Mouse (Mus musculus) megakaryocyte-erythroid progenitor cell, adult 5-6 weeks (primary cell): ENCODE measurements at regions not wholly inside any gene's neighbourhood (a gene's known extent, or its start where the extent isn't known, plus 50 kb on each side); places are given as distances from the start of the nearest gene placed in this dataset.

Experiments used
- ATAC-seq: replicated peaks from 2 replicates; pipeline ENCODE4 v1.8.0; 2016; ENCODE audit warnings: mild to moderate bottlenecking, inconsistent platforms; ENCODE audit not compliant: severe bottlenecking, poor library complexity, low FRiP score, low TSS enrichment

DNA sequence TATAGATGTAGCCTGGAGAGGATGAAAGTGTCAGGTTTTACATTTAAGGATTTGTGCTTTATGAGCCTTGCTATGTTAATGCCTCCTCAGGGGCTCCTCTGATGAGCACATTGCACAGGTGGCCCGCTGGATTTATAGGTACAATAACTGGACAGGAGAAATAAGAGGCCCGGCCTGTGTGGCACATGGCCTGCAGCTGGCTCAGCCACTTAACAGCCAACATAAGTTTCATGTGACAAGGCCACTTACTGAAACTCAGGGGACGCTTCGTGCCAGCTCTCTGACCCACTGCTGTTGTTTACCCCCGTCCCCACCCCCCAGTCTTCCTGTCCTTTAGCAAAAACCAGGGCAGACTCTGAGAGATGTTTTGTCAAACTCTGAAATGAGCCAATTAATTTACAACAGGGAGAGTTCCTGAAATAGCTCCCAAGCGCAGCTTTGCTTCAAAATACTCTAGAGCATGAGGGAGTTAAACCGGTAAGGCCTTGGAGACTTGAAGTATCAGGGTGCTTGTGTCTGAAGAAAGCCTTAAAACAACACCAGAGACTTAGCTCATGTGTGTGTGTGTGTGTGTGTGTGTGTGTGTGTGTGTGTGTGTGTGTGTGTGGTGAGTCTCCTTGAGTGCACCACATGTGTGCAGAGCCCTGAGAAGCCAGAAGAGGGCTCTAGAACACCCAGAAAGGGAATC, 285.2 kb upstream of the Fam241a start:
- no peak for ATAC-seq

DNA sequence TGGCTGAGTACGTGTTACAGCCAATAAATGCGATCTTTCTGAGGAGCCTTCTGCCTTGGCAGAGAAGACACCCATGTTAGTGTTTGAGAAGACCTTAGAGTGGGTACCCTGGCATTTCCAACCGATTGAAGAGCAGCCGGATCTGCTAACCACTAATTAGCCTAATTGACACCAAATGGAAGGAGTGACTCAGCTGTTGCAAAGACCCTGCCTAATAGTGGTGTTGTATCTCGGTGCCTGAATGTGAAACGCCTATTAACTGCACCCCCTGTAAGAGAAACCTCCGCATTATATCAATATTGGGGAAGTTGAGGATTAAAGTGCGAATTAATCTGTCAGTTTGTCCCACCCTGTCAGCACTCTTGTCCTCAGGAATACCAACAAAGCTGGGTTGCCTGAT, 253.1 kb upstream of the Fam241a start:
- no peak for ATAC-seq

DNA sequence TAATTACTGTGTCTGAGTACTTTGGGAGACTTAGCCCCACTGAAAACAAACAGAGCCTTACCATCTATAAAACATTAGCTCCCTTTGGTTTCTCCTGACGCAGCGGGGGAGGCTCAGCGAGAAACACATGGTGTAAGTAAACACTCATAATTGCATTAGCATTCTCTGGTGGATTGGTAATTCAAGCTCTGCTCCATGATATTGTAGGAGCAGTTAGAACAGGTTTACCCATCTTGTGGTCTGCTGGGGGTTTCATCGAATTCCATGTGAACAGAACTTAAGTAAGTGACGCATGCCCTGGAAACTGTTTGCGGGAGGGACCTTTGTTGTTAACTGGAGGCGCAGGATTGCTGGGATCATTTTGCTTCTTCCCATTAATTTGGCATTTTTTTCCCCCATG, 249.2 kb upstream of the Fam241a start:
- ATAC-seq, result no peak

DNA sequence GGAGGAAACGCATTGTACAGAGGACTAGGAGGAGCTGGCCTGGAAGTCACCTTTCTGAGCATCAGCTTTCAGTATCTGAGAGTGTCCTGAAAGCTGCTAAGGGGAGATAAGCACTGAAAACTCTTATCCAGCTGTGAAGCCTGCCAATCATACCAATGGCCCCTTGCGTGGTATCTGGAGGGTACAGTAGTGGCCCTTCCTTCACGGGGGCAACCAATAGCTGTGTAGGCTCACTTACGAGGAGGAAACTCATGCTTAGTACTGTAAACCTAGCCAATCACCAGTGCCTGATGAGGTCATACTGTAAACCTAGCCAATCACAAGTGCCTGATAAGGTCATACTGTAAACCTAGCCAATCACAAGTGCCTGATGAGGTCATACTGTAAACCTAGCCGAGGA, 231.7 kb upstream of the Fam241a start:
- ATAC-seq, result no peak; the same call in 1 of the 2 replicates

DNA sequence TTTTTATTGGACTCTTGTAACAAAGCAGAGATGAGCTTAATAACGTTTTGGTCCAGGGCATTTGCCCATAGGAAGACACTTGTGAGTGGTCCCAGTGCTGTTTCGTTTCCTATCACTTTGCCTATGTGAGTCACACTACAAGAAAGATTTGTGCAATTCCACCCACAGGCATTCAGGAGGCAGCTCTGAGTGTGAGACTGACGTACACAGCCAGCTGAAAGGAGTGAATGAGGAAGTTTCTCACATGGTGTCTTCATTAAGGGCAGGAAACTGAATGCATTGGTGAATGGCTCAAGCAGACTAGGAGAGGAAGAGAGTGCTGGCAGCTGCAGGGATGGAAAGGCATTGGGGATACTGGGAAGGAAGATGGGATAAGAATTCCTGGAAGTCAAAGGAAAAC, 230.5 kb upstream of the Fam241a start:
- ATAC-seq, result no peak

DNA sequence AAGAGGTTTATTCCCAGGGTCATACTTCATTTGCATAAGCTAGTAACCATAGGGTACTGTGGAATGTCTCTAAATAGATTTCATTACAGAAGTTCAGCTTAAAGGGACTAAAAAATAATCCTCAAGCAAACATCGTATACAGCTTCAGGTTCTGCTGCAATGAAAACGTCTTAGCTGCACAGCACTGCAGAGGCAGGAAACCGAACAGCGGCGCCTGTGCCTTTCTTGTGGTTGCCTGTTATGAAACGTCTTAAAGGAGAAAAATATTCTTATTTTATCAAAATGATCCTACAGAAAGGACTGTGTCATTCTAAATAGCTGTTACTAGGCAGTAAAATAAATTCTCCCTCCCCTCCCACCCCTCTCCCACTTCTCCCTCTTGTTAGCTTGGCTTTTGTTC, 226.0 kb upstream of the Fam241a start:
- ATAC-seq, result no peak

DNA sequence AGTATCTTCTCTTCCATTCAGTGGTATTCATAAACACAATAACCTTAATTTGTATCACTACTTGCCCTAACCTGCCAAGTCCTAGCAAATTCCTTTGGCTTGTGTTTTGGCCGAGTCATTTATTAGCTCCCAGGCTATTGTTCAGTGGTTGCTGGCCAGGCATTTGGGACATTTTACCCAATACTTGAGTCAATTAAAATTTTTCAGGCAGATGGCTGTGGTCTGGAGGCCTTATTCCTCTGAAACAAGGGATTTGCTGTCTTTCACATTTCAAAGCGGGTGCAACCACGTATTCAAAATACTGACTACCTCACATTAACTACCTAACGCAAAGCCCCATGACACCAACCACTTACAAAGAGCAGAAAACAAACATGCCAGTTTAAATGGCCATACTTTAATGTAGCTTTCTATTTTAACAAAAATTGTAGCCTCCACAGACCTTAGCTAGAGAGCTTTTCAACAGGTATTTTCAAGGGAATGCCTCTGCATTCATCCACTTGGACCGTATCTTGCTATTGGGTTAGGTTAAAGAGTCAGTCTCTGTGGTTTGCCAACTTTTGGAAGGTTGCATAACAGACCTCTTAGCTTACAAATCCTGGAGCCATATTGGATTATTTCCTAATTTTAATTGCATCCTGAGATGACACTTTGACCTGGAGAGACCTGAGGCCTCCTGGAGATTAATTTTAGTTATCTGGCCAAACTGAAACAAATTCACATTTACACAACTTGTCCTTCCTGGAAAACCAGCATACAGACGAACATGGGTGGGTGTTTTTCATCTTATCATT, 224.7 kb upstream of the Fam241a start:
- no peak for ATAC-seq

DNA sequence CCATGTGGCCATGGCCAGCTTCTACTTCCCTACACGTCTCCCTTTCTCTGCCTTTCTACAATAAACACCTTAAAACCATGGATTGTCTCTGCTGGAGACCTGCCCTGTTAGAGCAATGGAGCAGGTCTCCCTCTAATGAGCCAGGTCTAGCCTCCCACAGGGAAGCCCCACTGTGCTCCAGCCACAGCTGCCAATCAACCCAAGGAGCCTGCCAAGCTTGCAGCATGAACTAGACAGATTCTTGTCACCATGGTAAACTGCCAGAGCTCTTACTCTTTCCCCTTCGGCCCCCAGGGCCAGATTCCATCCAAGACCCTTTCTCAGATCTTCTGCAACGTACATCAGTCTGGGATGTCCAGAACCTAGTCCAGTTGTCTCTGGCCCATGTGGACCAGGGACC, 217.1 kb upstream of the Fam241a start:
- ATAC-seq, result no peak

DNA sequence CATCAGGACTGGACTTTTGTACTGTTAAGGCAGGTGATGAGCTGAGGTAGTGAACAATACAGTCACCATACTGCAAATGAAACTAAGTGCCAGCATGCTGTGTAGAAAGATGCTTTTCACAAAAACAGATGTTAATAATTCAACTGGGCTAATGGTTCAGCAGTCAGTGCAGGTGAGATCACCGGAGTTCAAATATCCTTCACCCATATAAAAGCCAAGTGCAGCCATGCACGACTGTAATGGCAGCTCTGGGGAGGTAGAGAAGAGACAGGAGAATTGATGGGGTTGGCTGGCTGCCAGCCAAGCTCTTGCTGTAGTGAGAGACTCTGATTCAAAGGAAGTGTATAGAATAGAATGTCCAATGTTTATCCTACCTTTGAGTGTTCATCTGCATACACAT, 214.3 kb upstream of the Fam241a start:
- no peak for ATAC-seq

DNA sequence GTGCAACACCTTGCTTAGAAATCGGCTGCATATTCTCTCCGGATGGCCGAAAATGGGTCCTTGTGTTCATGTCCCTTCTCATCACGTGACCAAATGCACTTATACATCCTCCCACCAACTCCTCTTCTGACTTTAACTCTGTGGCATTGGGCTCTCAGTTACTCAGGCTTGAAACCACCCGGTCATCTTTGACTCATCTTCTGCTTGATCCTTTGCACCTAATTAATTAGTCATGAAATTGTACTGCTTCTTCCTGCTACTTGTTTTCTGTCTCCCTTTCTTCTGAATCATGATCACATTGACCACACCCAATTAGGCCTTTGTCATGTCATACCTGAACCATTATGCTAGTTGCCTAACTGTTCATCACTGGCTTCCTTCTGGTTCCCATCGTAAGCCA, 208.4 kb upstream of the Fam241a start:
- ATAC-seq, result no peak

DNA sequence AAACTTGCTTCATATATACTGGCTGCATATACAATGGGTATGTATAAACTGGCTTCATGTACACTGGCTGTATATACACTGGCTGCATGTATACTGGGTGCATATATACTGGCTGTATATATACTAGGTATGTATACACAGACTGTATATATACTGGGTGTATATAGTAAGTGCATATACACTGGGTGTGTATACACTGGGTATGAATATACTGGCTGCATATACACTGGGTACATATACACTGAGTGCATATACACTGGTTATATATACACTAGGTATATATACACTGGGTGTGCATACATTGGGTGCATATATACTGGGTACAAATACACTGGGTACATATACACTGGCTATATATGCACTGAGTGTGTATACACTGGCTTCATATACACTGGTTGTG, 196.9 kb upstream of the Fam241a start:
- ATAC-seq, result no peak

DNA sequence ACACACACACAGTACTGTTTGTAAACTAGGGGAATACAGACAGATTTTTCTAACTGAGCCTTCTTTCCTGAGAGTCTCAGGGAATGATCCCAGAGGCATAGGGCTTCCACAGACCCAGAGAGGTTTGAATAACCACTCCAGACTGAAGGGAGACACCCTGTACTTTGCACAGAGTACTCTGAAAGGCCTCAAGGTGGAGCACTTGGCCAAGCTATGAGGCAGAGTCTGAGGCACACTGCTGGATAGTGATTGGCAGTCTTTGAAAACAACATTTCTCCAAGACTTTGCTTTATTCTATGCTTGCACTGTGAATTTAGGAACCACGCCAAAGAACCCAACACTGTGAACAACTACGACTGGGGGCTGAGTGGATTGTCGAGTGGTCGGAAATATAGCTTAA, 192.1 kb upstream of the Fam241a start:
- ATAC-seq, result peak; percentile 75

DNA sequence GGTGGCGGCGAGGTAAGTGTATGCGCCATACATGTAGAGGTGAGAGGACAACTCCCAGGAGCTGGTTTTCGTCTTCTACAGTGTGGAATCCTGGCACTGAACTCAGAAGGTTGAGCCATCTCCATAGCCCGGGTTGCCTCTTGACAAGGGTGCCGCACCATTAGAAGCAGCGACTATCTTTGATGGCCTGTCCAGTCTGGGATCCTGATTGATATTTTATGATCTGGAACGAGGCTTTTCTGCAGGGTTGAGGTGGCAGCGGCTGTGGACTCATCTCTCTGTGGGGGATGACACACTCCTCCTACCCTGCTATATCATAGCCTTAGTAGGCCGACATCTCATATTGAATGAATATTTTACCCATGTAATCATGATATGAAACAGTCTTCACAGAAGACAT, 191.0 kb upstream of the Fam241a start:
- ATAC-seq, result no peak

DNA sequence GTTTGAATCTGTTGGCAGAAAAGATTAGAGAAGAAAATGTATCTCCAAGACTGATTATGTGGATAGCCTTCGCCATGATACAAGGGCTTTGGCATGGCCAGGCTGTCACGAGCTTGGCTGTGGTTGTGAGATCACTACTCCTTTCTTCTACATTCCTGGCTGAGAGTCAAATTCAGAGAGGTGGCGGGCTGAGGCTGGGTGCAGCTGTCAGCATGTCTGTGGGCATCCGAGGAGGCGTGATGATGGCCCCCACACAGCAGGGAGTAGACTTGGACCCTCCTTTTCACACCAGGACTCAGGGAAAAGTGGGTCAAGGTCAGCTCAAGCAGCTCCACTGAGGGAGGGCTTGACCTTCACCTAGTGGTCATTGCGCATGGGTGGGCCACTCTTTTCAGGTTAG, 186.3 kb upstream of the Fam241a start:
- ATAC-seq, result no peak

DNA sequence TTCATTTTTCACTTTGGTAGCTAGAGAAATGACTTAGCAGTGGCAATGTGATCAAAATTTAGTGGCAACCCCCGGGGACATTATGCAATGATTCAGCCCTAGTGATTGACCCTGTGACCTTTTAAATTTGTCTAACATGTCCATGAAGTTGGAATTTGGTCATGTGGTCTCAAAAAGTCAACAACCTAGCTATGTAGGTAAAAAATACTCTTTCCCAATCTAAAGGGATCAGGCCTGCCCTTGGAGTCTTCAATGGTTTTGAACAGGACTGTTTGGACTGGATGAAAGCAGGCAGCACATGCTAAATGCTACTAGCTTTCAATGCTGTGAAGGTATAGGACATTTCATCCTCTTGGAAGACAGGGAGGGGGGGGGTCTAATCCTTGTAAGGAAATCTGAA, 185.3 kb upstream of the Fam241a start:
- ATAC-seq, result no peak

DNA sequence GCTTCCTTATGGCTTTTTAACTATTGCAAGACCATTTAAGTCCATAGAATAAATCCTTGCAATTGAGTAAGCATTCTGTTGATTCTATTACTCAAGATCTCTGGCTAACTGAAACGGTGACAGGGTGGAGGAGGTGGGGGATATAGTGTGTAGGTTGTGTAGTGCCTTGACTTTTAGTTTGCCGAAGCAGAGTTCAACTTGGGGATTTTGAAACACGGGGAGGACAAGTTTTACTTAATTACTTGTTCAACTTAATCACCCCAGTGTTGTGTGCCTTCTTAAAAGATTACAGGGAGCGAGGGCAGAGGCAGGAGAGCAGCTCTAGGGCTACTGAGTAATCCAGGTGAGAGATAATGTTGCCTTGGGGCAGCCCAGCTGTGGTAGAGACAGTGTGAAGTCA, 171.7 kb upstream of the Fam241a start:
- no peak for ATAC-seq

DNA sequence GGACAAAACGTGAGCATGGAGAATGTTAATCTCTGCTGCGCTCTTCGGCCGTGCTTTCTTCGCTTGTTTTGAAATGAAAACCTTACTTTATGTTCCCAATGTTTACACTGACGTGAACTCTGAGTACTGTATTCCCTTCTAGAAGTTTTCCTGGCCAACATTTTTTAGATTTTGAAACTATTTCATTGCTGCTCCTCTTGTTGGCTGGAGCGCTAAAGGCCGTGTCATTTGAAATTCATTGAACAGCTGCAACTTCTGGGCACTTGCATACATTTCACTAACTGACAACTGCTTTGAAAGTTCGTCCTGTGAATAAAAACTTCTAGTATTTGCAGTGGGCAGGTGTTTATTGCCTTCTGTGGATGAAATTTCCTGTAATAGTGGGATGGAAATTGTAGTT, 157.9 kb upstream of the Fam241a start:
- ATAC-seq, result no peak

DNA sequence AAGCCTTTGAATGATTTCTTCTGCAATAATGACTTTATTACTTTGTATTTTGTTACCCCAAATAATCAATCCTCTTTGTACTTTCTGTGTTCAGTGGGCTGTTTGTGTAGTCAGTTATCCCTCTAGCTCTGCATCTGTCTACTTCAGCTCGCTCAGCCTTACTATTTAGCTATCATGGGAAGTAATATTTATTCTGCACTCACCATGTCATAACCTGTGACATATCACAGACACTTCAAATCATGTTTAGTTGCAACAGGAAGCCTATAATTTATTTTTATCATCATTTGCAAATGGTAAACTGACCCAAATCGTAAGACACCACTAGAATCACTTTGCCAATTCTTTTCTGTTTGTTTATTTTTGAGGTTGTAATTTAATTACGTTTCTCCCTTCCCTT, 147.6 kb upstream of the Fam241a start:
- no peak for ATAC-seq

DNA sequence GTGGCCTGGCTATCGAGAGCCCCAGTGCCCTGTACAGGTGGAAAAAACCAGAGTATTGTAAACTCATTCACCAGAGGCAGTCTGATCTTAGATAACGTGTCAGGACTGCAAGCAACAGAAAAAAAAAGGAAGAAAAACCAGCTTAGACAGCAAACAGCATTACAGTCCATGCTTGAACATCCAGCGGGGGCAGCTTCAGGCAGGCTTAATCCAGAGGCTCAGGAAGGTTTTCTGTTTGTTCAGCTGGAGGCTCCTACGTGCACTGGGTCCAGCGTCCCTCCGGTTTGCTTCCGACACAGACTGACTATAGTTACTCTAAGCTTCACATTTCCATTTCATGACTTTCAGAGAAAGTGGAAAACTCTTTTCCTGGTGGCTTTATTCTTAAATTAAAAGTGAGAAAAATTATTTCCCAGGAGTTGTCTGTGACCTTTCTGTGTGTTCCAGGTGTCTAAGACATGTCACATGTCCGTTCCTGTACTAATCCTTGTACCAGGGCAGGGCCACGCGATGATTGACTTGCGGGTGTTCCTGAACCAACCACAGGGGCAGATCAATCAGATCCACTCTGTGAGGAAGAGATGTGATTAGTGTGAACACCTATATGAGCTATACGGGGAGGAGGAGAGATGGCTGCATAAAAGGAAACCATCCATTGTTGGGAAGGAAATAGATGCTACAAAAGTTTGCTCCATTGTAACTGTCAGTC, 144.4 kb upstream of the Fam241a start:
- no peak for ATAC-seq

DNA sequence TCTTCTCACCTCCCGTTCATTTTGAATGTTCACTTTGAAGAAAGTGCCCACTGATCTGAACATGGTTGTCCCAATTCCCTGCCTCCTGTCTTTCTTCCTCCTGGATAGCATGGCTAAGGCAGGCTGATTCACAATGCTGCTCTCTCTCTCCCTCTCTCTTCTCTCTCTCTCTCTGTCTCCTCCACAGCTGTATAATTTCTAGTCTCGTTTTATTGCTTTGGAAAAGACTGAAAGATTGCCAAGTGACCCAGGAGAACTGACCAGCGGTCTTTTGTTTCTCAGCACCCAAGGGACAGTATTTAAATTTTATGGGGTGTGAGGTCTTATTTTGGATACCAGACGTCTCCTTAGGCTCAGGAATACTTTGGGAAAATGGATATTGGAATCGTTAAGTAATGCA, 143.1 kb upstream of the Fam241a start:
- ATAC-seq, result no peak

DNA sequence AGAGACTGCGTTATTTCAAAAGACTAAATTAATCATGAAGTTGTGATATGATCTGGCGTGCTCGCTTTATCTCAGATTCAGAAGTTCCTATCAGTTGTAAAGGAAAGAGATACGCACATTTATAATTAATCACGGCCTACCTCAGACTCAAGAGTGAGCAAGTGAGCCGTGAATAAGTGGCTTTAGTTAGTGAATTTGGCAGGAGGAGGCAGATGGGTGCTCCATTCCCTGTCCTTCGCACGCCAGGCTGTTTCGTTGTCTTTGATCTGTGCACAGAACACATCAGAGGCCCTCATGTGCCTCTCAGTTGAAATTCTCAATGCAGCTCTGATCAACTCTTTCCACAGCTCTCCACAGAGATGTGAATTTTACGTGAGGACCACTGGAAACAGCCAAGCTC, 140.4 kb upstream of the Fam241a start:
- ATAC-seq, result no peak
